Mouse (Mus musculus) lung, postnatal 0 days (tissue): Measurements from ENCODE around the gene Dbnl. TPM values are rescaled to one million over a fixed set of nuclear protein-coding genes. Genes with fewer than 3 reads are reported as not detected.

ENCODE experiments used
- ATAC-seq: fragments of 200-750 bp; cut with Nextera tagmentation; 2 replicates; pipeline ENCODE4 v1.8.0; 2017; ENCODE audit warnings: moderate library complexity
- DNase-seq: peaks from one replicate; pipeline ENCODE4 v3.0.0-alpha.2; 2016; ENCODE audit warnings: low spot score
- H3K27ac ChIP-seq: fragments of 300-500 bp; sonication (generic); 2 replicates; pipeline ENCODE4 v1.5.1; 2014; ENCODE audit warnings: antibody characterized with exemption, mild to moderate bottlenecking, low read length, mixed read lengths
- H3K27me3 ChIP-seq: fragments of 300-500 bp; sonication (generic); replicated peaks from 2 replicates; pipeline ENCODE4 v1.6.1; 2014; ENCODE audit warnings: low read length, mixed read lengths; ENCODE audit not compliant: insufficient read depth
- H3K36me3 ChIP-seq: fragments of 300-500 bp; sonication (generic); 2 replicates; pipeline ENCODE4 v1.6.1; 2014; ENCODE audit warnings: low read length, mixed read lengths; ENCODE audit not compliant: insufficient read depth
- H3K4me1 ChIP-seq: fragments of 300-500 bp; sonication (generic); 2 replicates; pipeline ENCODE4 v1.6.1; 2014; ENCODE audit warnings: antibody characterized with exemption, low read depth, low read length, mixed read lengths; ENCODE audit not compliant: insufficient read depth
- H3K4me2 ChIP-seq: fragments of 300-500 bp; sonication (generic); replicated peaks from 2 replicates; pipeline ENCODE4 v1.6.1; 2014; ENCODE audit warnings: low read depth, mild to moderate bottlenecking, low read length, moderate library complexity, mixed read lengths
- H3K4me3 ChIP-seq: fragments of 300-500 bp; sonication (generic); 2 replicates; pipeline ENCODE4 v1.5.1; 2014; ENCODE audit warnings: low read depth, low read length
- H3K9ac ChIP-seq: fragments of 300-500 bp; sonication (generic); replicated peaks from 2 replicates; pipeline ENCODE4 v1.6.1; 2014; ENCODE audit warnings: low read depth, mild to moderate bottlenecking
- H3K9me3 ChIP-seq: fragments of 300-500 bp; sonication (generic); 2 replicates; pipeline ENCODE4 v1.6.1; 2016; ENCODE audit warnings: low read length, mixed read lengths
- CTCF ChIP-seq: IDR thresholded peaks from 2 replicates; pipeline ENCODE4 v1.5.1; 2016; ENCODE audit warnings: antibody characterized with exemption, mild to moderate bottlenecking
- EP300 ChIP-seq: IDR thresholded peaks from 2 replicates; pipeline ENCODE4 v1.6.1; 2016; ENCODE audit warnings: antibody characterized with exemption, mild to moderate bottlenecking, control low read depth
- WGBS: fragments of 180-500 bp; shearing (Covaris S2); extraction: QIAGEN DNeasy Blood & Tissue Kit; methylation state at CpG from one replicate; pipeline ENCODE4 v1.1.7; 2014; 5-methylcytosine and 5-hydroxymethylcytosine counted together
- polyA plus RNA-seq: library from polyadenylated mRNA; unstranded; fragments of >200 nt; fragmentation: Nextera tagmentation; extraction: Ambion mirVana; gene quantifications from 2 replicates; pipeline ENCODE4 v1.2.1, GENCODE M21; 2015

Gene Dbnl
- polyA plus RNA-seq, 1 experiment from 2014 or later: 98.0 TPM

DNA sequence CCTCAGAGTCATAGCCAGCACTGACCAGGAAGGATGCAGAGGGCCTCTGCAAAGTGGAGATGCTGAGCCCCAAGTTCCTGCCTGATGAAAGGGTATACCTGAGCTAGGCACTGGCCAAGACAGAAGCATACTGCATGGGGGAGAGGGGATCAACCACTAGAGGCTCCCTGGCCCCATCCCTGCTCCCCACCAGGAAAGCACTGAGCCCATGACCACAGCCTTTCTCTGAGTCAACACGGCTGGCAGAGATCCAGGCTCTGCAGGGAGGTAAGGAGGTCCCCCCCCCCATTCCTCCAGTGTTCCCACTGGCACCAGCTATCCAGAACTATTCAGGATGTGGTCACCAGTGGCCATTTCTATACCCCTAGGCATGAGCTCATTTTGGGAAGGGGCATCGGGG is 61.0 kb downstream of the Dbnl start:
- Histone ChIP-seq H3K4me3 (no peak overlapping the region), H3K9ac (no peak overlapping the region), H3K27me3 (no peaks in the 10 kb centered on the region), H3K36me3 (no peaks in the 10 kb centered on the region), H3K4me2 (no peak overlapping the region), H3K4me1 (no peaks in the 10 kb centered on the region), H3K27ac (no peak overlapping the region), H3K9me3 (no peaks in the 10 kb centered on the region)
- 77% methylated on average over 2 of the region's 2 CpGs for WGBS
- no peak for TF ChIP-seq EP300
- no peak for TF ChIP-seq CTCF
- ATAC-seq (no peak; the same call in 1 of the 2 replicates), DNase-seq (no peak)

DNA sequence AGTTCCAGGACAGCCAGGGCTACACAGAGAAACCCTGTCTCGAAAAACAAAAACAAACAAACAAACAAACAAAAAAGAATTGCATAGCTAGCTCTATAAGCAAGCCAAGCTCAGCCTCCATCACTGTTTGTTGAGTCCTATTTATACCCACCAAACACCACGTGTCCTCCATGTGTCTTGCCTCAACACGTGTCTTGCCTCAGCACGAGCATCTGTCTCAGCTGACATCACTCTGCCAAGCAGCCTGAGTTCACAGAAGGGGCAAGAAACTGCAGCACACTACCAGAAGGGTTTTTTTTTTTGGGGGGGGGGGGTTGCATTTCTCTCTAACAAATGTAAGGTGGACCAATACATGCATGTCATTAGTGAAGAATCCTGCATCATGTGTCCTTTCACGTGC is 62.2 kb downstream of the Dbnl start:
- ATAC-seq: no peak
- no peak overlapping the region for H3K4me3 ChIP-seq
- no peak overlapping the region for H3K4me2 ChIP-seq
- no peak overlapping the region for H3K9ac ChIP-seq
- no peak for TF ChIP-seq EP300
- no peak for TF ChIP-seq CTCF
- H3K27me3 ChIP-seq: no peaks in the 10 kb centered on the region
- no peak overlapping the region for H3K27ac ChIP-seq
- WGBS: 36% methylated on average over 5 of the region's 5 CpGs
- no peak for DNase-seq
- H3K9me3 ChIP-seq: no peaks in the 10 kb centered on the region
- H3K4me1 ChIP-seq: no peaks in the 10 kb centered on the region
- H3K36me3 ChIP-seq: no peaks in the 10 kb centered on the region

Other genes with a start within 250 kb of the Dbnl start
- 13.4 and 13.9 TPM in 2 replicates for gene Ccdc117, start 246.3 kb upstream of the Dbnl start, polyA plus RNA-seq
- gene Ankrd36, start 218.8 kb upstream of the Dbnl start, polyA plus RNA-seq: 0.15 TPM in 1 of 2 replicates, not detected in the other
- gene Mrps24, start 72.8 kb upstream of the Dbnl start, polyA plus RNA-seq: 178 and 201 TPM in 2 replicates
- 18.3 and 19.0 TPM in 2 replicates for gene Urgcp, start 26.1 kb upstream of the Dbnl start, polyA plus RNA-seq
- gene Pgam2, start 15.2 kb downstream of the Dbnl start, polyA plus RNA-seq: 28.8 and 29.8 TPM in 2 replicates
- 5.9 and 8.2 TPM in 2 replicates for gene Polm, start 49.5 kb downstream of the Dbnl start, polyA plus RNA-seq
- 21.8 and 22.3 TPM in 2 replicates for gene Aebp1, start 73.5 kb downstream of the Dbnl start, polyA plus RNA-seq
- 30.1 and 34.1 TPM in 2 replicates for gene Pold2, start 89.8 kb downstream of the Dbnl start, polyA plus RNA-seq
- 327 and 405 TPM in 2 replicates for gene Myl7, start 110.3 kb downstream of the Dbnl start, polyA plus RNA-seq
- gene Gck, start 161.6 kb downstream of the Dbnl start, polyA plus RNA-seq: 1.2 and 2.1 TPM in 2 replicates
- 40.2 and 40.9 TPM in 2 replicates for gene Ykt6, start 167.2 kb downstream of the Dbnl start, polyA plus RNA-seq